Mouse (Mus musculus): ENCODE results near the gene Abhd12. TPM values are rescaled to one million over a fixed set of nuclear protein-coding genes. Genes with fewer than 3 reads are reported as not detected.

The Abhd12 gene
- polyA plus RNA-seq, 1 experiment from 2014 or later, result 21.3 TPM

Other genes starting within 250 kb of the Abhd12 start
- 45.3 and 50.8 TPM in 2 replicates for gene Acss1, start 236.2 kb downstream of the Abhd12 start, polyA plus RNA-seq (2015; fragmentation: Nextera tagmentation; extraction: Ambion mirVana)
- gene Vsx1, start 215.4 kb downstream of the Abhd12 start, polyA plus RNA-seq (2015; fragmentation: Nextera tagmentation; extraction: Ambion mirVana), result not detected in 2 replicates
- 12.6 and 14.0 TPM in 2 replicates for gene Entpd6, start 155.7 kb downstream of the Abhd12 start, polyA plus RNA-seq (2015; fragmentation: Nextera tagmentation; extraction: Ambion mirVana)
- gene Pygb, start 118.0 kb downstream of the Abhd12 start, polyA plus RNA-seq (2015; fragmentation: Nextera tagmentation; extraction: Ambion mirVana), result 28.8 and 32.1 TPM in 2 replicates
- gene Gins1, start 659 bp upstream of the Abhd12 start, polyA plus RNA-seq (2015; fragmentation: Nextera tagmentation; extraction: Ambion mirVana), result 29.1 and 31.7 TPM in 2 replicates
- gene Ninl, start 134.6 kb upstream of the Abhd12 start, polyA plus RNA-seq (2015; fragmentation: Nextera tagmentation; extraction: Ambion mirVana), result 12.4 and 14.0 TPM in 2 replicates
- gene Nanp, start 134.7 kb upstream of the Abhd12 start, polyA plus RNA-seq (2015; fragmentation: Nextera tagmentation; extraction: Ambion mirVana), result 60.8 and 65.2 TPM in 2 replicates
- not detected in 2 replicates for gene Gm14151, start 187.6 kb upstream of the Abhd12 start, polyA plus RNA-seq (2015; fragmentation: Nextera tagmentation; extraction: Ambion mirVana)
- not detected in 2 replicates for gene Gm14147, start 193.5 kb upstream of the Abhd12 start, polyA plus RNA-seq (2015; fragmentation: Nextera tagmentation; extraction: Ambion mirVana)